Mouse (Mus musculus): ENCODE results near the gene Trim10.

GRCm38 (mm10) chr17:36896583-36896982 lies 27.2 kb downstream of the Trim10 start:
- no peak for TF ChIP-seq POLR2A (IDR thresholded peaks at IDR 0.05; ENCODE audit: borderline replicate concordance, low read depth, low read length)
- TF ChIP-seq CTCF (IDR thresholded peaks at IDR 0.05; ENCODE audit: low read depth, low read length), result no peak

All from bone marrow macrophage, adult 2 months (primary cell).